Mouse (Mus musculus): ENCODE results near the gene Paip2b. TPM values are rescaled to one million over a fixed set of nuclear protein-coding genes. Genes with fewer than 3 reads are reported as not detected.

Paip2b gene
- polyA plus RNA-seq, 1 experiment from 2014 or later, result 20.3 TPM

- Histone ChIP-seq H3K9me3 (no peaks in the 10 kb centered on the region), H3K9ac (no peak overlapping the region), H3K27me3 (replicated peaks) (no peaks in the 10 kb centered on the region), H3K36me3 (peaks cover 23% of the 10 kb centered on the region), H3K4me3 (replicated peaks) (no peak overlapping the region), H3K4me2 (no peak overlapping the region), H3K4me1 (peaks cover 2% of the 10 kb centered on the region), H3K27ac (no peak overlapping the region)
- ATAC-seq (ENCODE audit: insufficient read depth, low FRiP score, low read depth), result no peak
- 80% methylated on average over 5 of the region's 5 CpGs for WGBS
Measured at GRCm38 (mm10) chr6:83768485-83768884, 63.1 kb downstream of the Paip2b start.

GRCm38 (mm10) chr6:83766982-83767381 lies 64.6 kb downstream of the Paip2b start:
- Histone ChIP-seq H3K4me3 (replicated peaks) (no peak overlapping the region), H3K9me3 (no peaks in the 10 kb centered on the region), H3K27ac (no peak overlapping the region), H3K4me1 (peaks cover 10% of the 10 kb centered on the region; the same call in 1 of the 2 replicates), H3K36me3 (peaks cover 15% of the 10 kb centered on the region), H3K4me2 (no peak overlapping the region), H3K9ac (no peak overlapping the region), H3K27me3 (replicated peaks) (peaks cover 14% of the 10 kb centered on the region)
- 91% methylated on average over 3 of the region's 3 CpGs for WGBS
- ATAC-seq (ENCODE audit: insufficient read depth, low FRiP score, low read depth), result no peak

GRCm38 (mm10) chr6:83762880-83763431 lies 68.6 kb downstream of the Paip2b start:
- H3K9ac ChIP-seq, result no peak overlapping the region
- peak overlapping the region; percentile 34 for H3K4me3 ChIP-seq (replicated peaks)
- H3K9me3 ChIP-seq, result no peaks in the 10 kb centered on the region
- no peaks in the 10 kb centered on the region for H3K36me3 ChIP-seq
- peak; percentile 65; the same call in 1 of the 2 replicates for ATAC-seq (ENCODE audit: insufficient read depth, low FRiP score, low read depth)
- H3K27me3 ChIP-seq (replicated peaks), result peaks cover 43% of the 10 kb centered on the region
- no peak overlapping the region for H3K27ac ChIP-seq
- WGBS, result 3% methylated on average over 35 of the region's 35 CpGs
- H3K4me1 ChIP-seq, result peaks cover 10% of the 10 kb centered on the region; the same call in 1 of the 2 replicates
- H3K4me2 ChIP-seq, result peak overlapping the region; percentile 75

GRCm38 (mm10) chr6:83762344-83762743 lies 69.2 kb downstream of the Paip2b start, which contains the start of gene Ankrd53:
Gene Ankrd53 (plus strand): TSS chr6:83762644.
- H3K9ac ChIP-seq, result no peak within 1 kb of the TSS
- peaks cover 49% of the 10 kb centered on the region for H3K27me3 ChIP-seq (replicated peaks)
- no peaks in the 10 kb centered on the region for H3K9me3 ChIP-seq
- 29% methylated on average over 6 of the region's 6 CpGs for WGBS
- H3K4me2 ChIP-seq, result peak within 1 kb of the TSS; percentile 75
- H3K4me1 ChIP-seq, result peaks cover 10% of the 10 kb centered on the region; the same call in 1 of the 2 replicates
- ATAC-seq (ENCODE audit: insufficient read depth, low FRiP score, low read depth), result no peak
- H3K36me3 ChIP-seq, result no peaks in the 10 kb centered on the region
- no peak within 1 kb of the TSS for H3K27ac ChIP-seq
- H3K4me3 ChIP-seq (replicated peaks), result peak within 1 kb of the TSS; percentile 34

GRCm38 (mm10) chr6:83756051-83756450 lies 75.5 kb downstream of the Paip2b start:
- Histone ChIP-seq H3K36me3 (no peaks in the 10 kb centered on the region), H3K27ac (no peak overlapping the region), H3K9me3 (no peaks in the 10 kb centered on the region), H3K4me2 (no peak overlapping the region), H3K4me1 (no peaks in the 10 kb centered on the region), H3K27me3 (replicated peaks) (peaks cover 40% of the 10 kb centered on the region), H3K4me3 (replicated peaks) (no peak overlapping the region), H3K9ac (no peak overlapping the region)
- no peak for ATAC-seq (ENCODE audit: insufficient read depth, low FRiP score, low read depth)
- WGBS, result 74% methylated on average over 9 of the region's 9 CpGs

Other genes starting within 250 kb of the Paip2b start
- 0.24 TPM in 1 of 2 replicates, not detected in the other for gene Clec4f, start 175.6 kb downstream of the Paip2b start, polyA plus RNA-seq (2015; fragmentation: Nextera tagmentation; extraction: Ambion mirVana)
- 0.08 TPM in 1 of 2 replicates, not detected in the other for gene Cd207, start 153.9 kb downstream of the Paip2b start, polyA plus RNA-seq (2015; fragmentation: Nextera tagmentation; extraction: Ambion mirVana)
- gene Vax2, start 120.5 kb downstream of the Paip2b start, polyA plus RNA-seq (2015; fragmentation: Nextera tagmentation; extraction: Ambion mirVana), result not detected in 2 replicates
- gene Atp6v1b1, start 88.8 kb downstream of the Paip2b start, polyA plus RNA-seq (2015; fragmentation: Nextera tagmentation; extraction: Ambion mirVana), result 0.08 TPM in 1 of 2 replicates, not detected in the other
- gene Ankrd53, start 69.1 kb downstream of the Paip2b start, polyA plus RNA-seq (2015; fragmentation: Nextera tagmentation; extraction: Ambion mirVana), result not detected in 2 replicates
- gene Tex261, start 55.9 kb downstream of the Paip2b start, polyA plus RNA-seq (2015; fragmentation: Nextera tagmentation; extraction: Ambion mirVana), result 84.0 and 86.2 TPM in 2 replicates
- gene Nagk, start 36.8 kb downstream of the Paip2b start, polyA plus RNA-seq (2015; fragmentation: Nextera tagmentation; extraction: Ambion mirVana), result 64.3 and 69.0 TPM in 2 replicates
- gene Zfp638, start 35.4 kb upstream of the Paip2b start, polyA plus RNA-seq (2015; fragmentation: Nextera tagmentation; extraction: Ambion mirVana), result 45.2 and 54.1 TPM in 2 replicates
- gene Dysf, start 176.8 kb upstream of the Paip2b start, polyA plus RNA-seq (2015; fragmentation: Nextera tagmentation; extraction: Ambion mirVana), result 8.2 and 8.8 TPM in 2 replicates

All from stomach, embryonic 15.5 days (tissue).